Mouse (Mus musculus) limb, embryonic 11.5 days (tissue): ENCODE data around the gene 4833427G06Rik. TPM values are rescaled to one million over a fixed set of nuclear protein-coding genes. Genes with fewer than 3 reads are reported as not detected.
"Not testable (repeated sequence)": the region's sequence is repeated elsewhere in the genome, so short reads cannot be mapped to it uniquely, and the experiment has no call there.

Experiments
- ATAC-seq: fragments of 200-750 bp; cut with Nextera tagmentation; 2 replicates; pipeline ENCODE4 v1.8.0; 2017; ENCODE audit warnings: low read depth; ENCODE audit not compliant: insufficient number of reproducible peaks, low FRiP score, low TSS enrichment
- DNase-seq: peaks from one replicate; pipeline ENCODE4 v3.0.0-alpha.2; 2015; ENCODE audit warnings: low spot score
- H3K27ac ChIP-seq: fragments of 300-500 bp; sonication (generic); replicated peaks from 2 replicates; pipeline ENCODE4 v1.5.1; 2014; ENCODE audit warnings: low read depth, mild to moderate bottlenecking, low read length
- H3K27me3 ChIP-seq: fragments of 300-500 bp; sonication (generic); 2 replicates; pipeline ENCODE4 v1.6.1; 2014; ENCODE audit warnings: mild to moderate bottlenecking, low read length, mixed read lengths; ENCODE audit not compliant: control insufficient read depth, insufficient read depth
- H3K36me3 ChIP-seq: fragments of 300-500 bp; sonication (generic); 2 replicates; pipeline ENCODE4 v1.6.1; 2014; ENCODE audit warnings: mild to moderate bottlenecking, low read length, moderate library complexity, mixed read lengths; ENCODE audit not compliant: control insufficient read depth, insufficient read depth
- H3K4me1 ChIP-seq: fragments of 300-500 bp; sonication (generic); 2 replicates; pipeline ENCODE4 v1.6.1; 2014; ENCODE audit warnings: low read length, mixed read lengths; ENCODE audit not compliant: control insufficient read depth, insufficient read depth
- H3K4me2 ChIP-seq: fragments of 300-500 bp; sonication (generic); 2 replicates; pipeline ENCODE4 v1.6.1; 2014; ENCODE audit warnings: low read depth, mild to moderate bottlenecking, moderate library complexity; ENCODE audit not compliant: severe bottlenecking
- H3K4me3 ChIP-seq: fragments of 300-500 bp; sonication (generic); 2 replicates; pipeline ENCODE4 v1.5.1; 2014; ENCODE audit warnings: low read depth, low read length
- H3K9ac ChIP-seq: fragments of 300-500 bp; sonication (generic); 2 replicates; pipeline ENCODE4 v1.6.1; 2014; ENCODE audit warnings: mild to moderate bottlenecking, low read length
- H3K9me3 ChIP-seq: fragments of 300-500 bp; sonication (generic); 2 replicates; pipeline ENCODE4 v1.6.1; 2016; ENCODE audit warnings: low read length; ENCODE audit not compliant: control insufficient read depth
- WGBS: fragments of 180-500 bp; shearing (Covaris S2); extraction: QIAGEN DNeasy Blood & Tissue Kit; methylation state at CpG from one replicate; pipeline ENCODE4 v1.1.7; 2014; 5-methylcytosine and 5-hydroxymethylcytosine counted together
- polyA plus RNA-seq: library from polyadenylated mRNA; unstranded; fragments of >200 nt; fragmentation: Nextera tagmentation; extraction: Ambion mirVana; gene quantifications from 2 replicates; pipeline ENCODE4 v1.2.1, GENCODE M21; 2014

4833427G06Rik gene
- not detected in 2 replicates for polyA plus RNA-seq

GRCm38 (mm10) chr9:51101756-51102425 is at the start of gene 4833427G06Rik:
TSS of gene 4833427G06Rik (minus strand) at chr9:51102078.
- Histone ChIP-seq H3K4me2 (peak within 1 kb of the TSS; percentile 43), H3K36me3 (no peaks in the 10 kb centered on the region), H3K9me3 (no peaks in the 10 kb centered on the region), H3K27ac (no peak within 1 kb of the TSS), H3K27me3 (peaks cover 4% of the 10 kb centered on the region), H3K4me1 (no peaks in the 10 kb centered on the region; the same call in 1 of the 2 replicates), H3K9ac (no peak within 1 kb of the TSS), H3K4me3 (peak within 1 kb of the TSS; percentile 10; the same call in 1 of the 2 replicates)
- ATAC-seq, result no peak; the same call in 1 of the 2 replicates
- peak; percentile 79 for DNase-seq
- 7% methylated on average over 27 of the region's 27 CpGs for WGBS

GRCm38 (mm10) chr9:51147294-51147693 is 45.4 kb upstream of the 4833427G06Rik start:
- 81% methylated on average over 5 of the region's 5 CpGs for WGBS
- Histone ChIP-seq H3K27me3 (no peaks in the 10 kb centered on the region), H3K4me3 (no peak overlapping the region), H3K4me1 (peaks cover 4% of the 10 kb centered on the region; the same call in 1 of the 2 replicates), H3K9me3 (no peaks in the 10 kb centered on the region), H3K27ac (no peak overlapping the region), H3K36me3 (no peaks in the 10 kb centered on the region), H3K4me2 (no peak overlapping the region), H3K9ac (no peak overlapping the region)
- no peak for DNase-seq
- ATAC-seq, result no peak

GRCm38 (mm10) chr9:51146496-51146895 is 44.6 kb upstream of the 4833427G06Rik start:
- Histone ChIP-seq H3K4me2 (no peak overlapping the region), H3K36me3 (no peaks in the 10 kb centered on the region), H3K27me3 (no peaks in the 10 kb centered on the region), H3K9ac (no peak overlapping the region), H3K4me3 (no peak overlapping the region), H3K4me1 (peaks cover 4% of the 10 kb centered on the region; the same call in 1 of the 2 replicates), H3K27ac (no peak overlapping the region), H3K9me3 (no peaks in the 10 kb centered on the region)
- DNase-seq (no peak), ATAC-seq (no peak)
- 84% methylated on average over 4 of the region's 4 CpGs for WGBS

GRCm38 (mm10) chr9:51144218-51144617 is 42.3 kb upstream of the 4833427G06Rik start:
- Histone ChIP-seq H3K36me3 (no peaks in the 10 kb centered on the region), H3K27me3 (no peaks in the 10 kb centered on the region), H3K9me3 (no peaks in the 10 kb centered on the region), H3K9ac (no peak overlapping the region), H3K4me2 (no peak overlapping the region), H3K4me3 (no peak overlapping the region), H3K27ac (no peak overlapping the region), H3K4me1 (peaks cover 4% of the 10 kb centered on the region; the same call in 1 of the 2 replicates)
- 66% methylated on average over 6 of the region's 6 CpGs for WGBS
- ATAC-seq (no peak), DNase-seq (no peak)

GRCm38 (mm10) chr9:51143437-51143836 is 41.6 kb upstream of the 4833427G06Rik start:
- H3K27me3 ChIP-seq, result no peaks in the 10 kb centered on the region
- H3K36me3 ChIP-seq, result no peaks in the 10 kb centered on the region
- DNase-seq (no peak), ATAC-seq (no peak)
- no peak overlapping the region for H3K9ac ChIP-seq
- no peaks in the 10 kb centered on the region for H3K9me3 ChIP-seq
- 79% methylated on average over 1 of the region's 1 CpGs for WGBS
- H3K27ac ChIP-seq, result no peak overlapping the region
- no peak overlapping the region for H3K4me2 ChIP-seq
- H3K4me3 ChIP-seq, result no peak overlapping the region
- H3K4me1 ChIP-seq, result peaks cover 4% of the 10 kb centered on the region; the same call in 1 of the 2 replicates

GRCm38 (mm10) chr9:51140711-51141110 is 38.8 kb upstream of the 4833427G06Rik start:
- Histone ChIP-seq H3K9ac (no peak overlapping the region), H3K4me2 (no peak overlapping the region), H3K4me3 (no peak overlapping the region), H3K27me3 (no peaks in the 10 kb centered on the region), H3K4me1 (no peaks in the 10 kb centered on the region), H3K36me3 (no peaks in the 10 kb centered on the region), H3K27ac (no peak overlapping the region), H3K9me3 (no peaks in the 10 kb centered on the region)
- WGBS, result 89% methylated on average over 3 of the region's 3 CpGs
- DNase-seq (no peak), ATAC-seq (no peak)

GRCm38 (mm10) chr9:51139401-51139800 is 37.5 kb upstream of the 4833427G06Rik start:
- WGBS, result 76% methylated on average over 1 of the region's 1 CpGs
- H3K9ac ChIP-seq, H3K9me3 ChIP-seq, DNase-seq, H3K4me3 ChIP-seq, H3K4me2 ChIP-seq, ATAC-seq, H3K27me3 ChIP-seq, H3K27ac ChIP-seq, H3K4me1 ChIP-seq, H3K36me3 ChIP-seq: not testable (repeated sequence)

- ATAC-seq, result no peak
- no peak overlapping the region for H3K4me2 ChIP-seq
- WGBS, result 93% methylated on average over 1 of the region's 1 CpGs
- no peak overlapping the region for H3K9ac ChIP-seq
- no peaks in the 10 kb centered on the region for H3K9me3 ChIP-seq
- H3K27ac ChIP-seq, result no peak overlapping the region
- H3K27me3 ChIP-seq, result no peaks in the 10 kb centered on the region
- DNase-seq, result no peak
- H3K4me1 ChIP-seq, result no peaks in the 10 kb centered on the region
- no peak overlapping the region for H3K4me3 ChIP-seq
- H3K36me3 ChIP-seq, result no peaks in the 10 kb centered on the region
These were observed 36.4 kb upstream of the 4833427G06Rik start for GRCm38 (mm10) chr9:51138301-51138700.
